Mouse (Mus musculus) T-cell, adult 66 days (primary cell): ENCODE data around the gene Tns2. TPM values are rescaled to one million over a fixed set of nuclear protein-coding genes. Genes with fewer than 3 reads are reported as not detected.

Source experiments
- total RNA-seq, 2 experiments: library from RNA; stranded (reverse); gene quantifications; 3 replicates in 1 of 2; 4 replicates in 1 of 2; pipeline ENCODE4 v1.2.4; 2023

Gene Tns2
- total RNA-seq: under 1 TPM; 0.26 to 0.83 TPM

GRCm38 (mm10) chr15:102100161-102100981 is at the start of gene Tns2:
Tns2 (plus strand) TSS chr15:102100413.

GRCm38 (mm10) chr15:102073559-102074069 is 26.6 kb upstream of the Tns2 start, which contains the start of gene Eif4b:
Eif4b (plus strand) TSS chr15:102073773.

GRCm38 (mm10) chr15:102136129-102136758 is 36.0 kb downstream of the Tns2 start, which contains the start of gene Spryd3:
Spryd3 (minus strand) TSS chr15:102136234.

GRCm38 (mm10) chr15:102144274-102144711 is 44.1 kb downstream of the Tns2 start, which contains the start of gene Igfbp6:
Igfbp6 (plus strand) TSS chr15:102144362.

GRCm38 (mm10) chr15:102150301-102151135 is 50.3 kb downstream of the Tns2 start, which contains the start of gene Soat2:
Soat2 (plus strand) TSS chr15:102150526.

Other genes starting within 250 kb of the Tns2 start
- gene Krt1, start 249.6 kb upstream of the Tns2 start, total RNA-seq: not detected
- not detected for gene Krt77, start 230.7 kb upstream of the Tns2 start, total RNA-seq
- gene Krt76, start 207.5 kb upstream of the Tns2 start, total RNA-seq: not detected
- not detected for gene Krt4, start 175.7 kb upstream of the Tns2 start, total RNA-seq
- not detected for gene Krt79, start 160.1 kb upstream of the Tns2 start, total RNA-seq
- gene Krt78, start 146.1 kb upstream of the Tns2 start, total RNA-seq: not detected
- not detected for gene Krt8, start 95.9 kb upstream of the Tns2 start, total RNA-seq
- gene Krt18, start 72.2 kb upstream of the Tns2 start, total RNA-seq: not detected
- 100 to 1,000 TPM; 277 to 279 TPM for gene Eif4b, start 26.6 kb upstream of the Tns2 start, total RNA-seq
- gene Spryd3, start 35.8 kb downstream of the Tns2 start, total RNA-seq: 10 to 100 TPM; 38.3 to 44.1 TPM
- gene Igfbp6, start 43.9 kb downstream of the Tns2 start, total RNA-seq: not detected
- 1 to 10 TPM; 4.5 to 5.7 TPM for gene Soat2, start 50.1 kb downstream of the Tns2 start, total RNA-seq
- gene Zfp740, start 102.8 kb downstream of the Tns2 start, total RNA-seq: 100 to 1,000 TPM; 112 to 129 TPM
- gene Csad, start 104.3 kb downstream of the Tns2 start, total RNA-seq: 10 to 100 TPM; 17.9 to 23.6 TPM
- 100 to 1,000 TPM; 699 to 803 TPM for gene Itgb7, start 131.5 kb downstream of the Tns2 start, total RNA-seq
- 10 to 100 TPM; 44.9 to 62.2 TPM for gene Rarg, start 157.1 kb downstream of the Tns2 start, total RNA-seq
- not detected for gene Gm9918, start 170.2 kb downstream of the Tns2 start, total RNA-seq
- 10 to 100 TPM; 35.3 to 39.6 TPM for gene Mfsd5, start 179.0 kb downstream of the Tns2 start, total RNA-seq
- 1 to 10 TPM; 5.4 to 6.7 TPM for gene Espl1, start 195.9 kb downstream of the Tns2 start, total RNA-seq
- gene Pfdn5, start 225.7 kb downstream of the Tns2 start, total RNA-seq: 100 to 1,000 TPM; 523 to 527 TPM
- gene Myg1, start 231.3 kb downstream of the Tns2 start, total RNA-seq: 10 to 100 TPM; 65.7 to 81.3 TPM